In genomic region chr8:57592604-57593003, GRCm38 (mm10) we compare ENCODE assay signal across 24 mouse cellular contexts.
A peak's percentile ranks its signal among the peaks of the same experiment; 100 is the strongest.
DNase-seq lines count a peak whose midpoint lies in the region; ATAC-seq and TF ChIP-seq lines count a peak whose summit lies in the region.
"Had no signal": no experiment of that assay in that cellular context is flagged by ENCODE, and none has a peak within 500 bp of the region (broad histone marks: within the 10 kb centered on the region; RNA-seq: fewer than 3 reads in every experiment).

No protein-coding gene starts in this region.

- DNase-seq in thymus, adult 2 months = no peak
- no peak for DNase-seq in thymus, postnatal 25 days
- DNase-seq in CH12.LX (ENCODE audit: extremely low read depth) = peak; percentile 46
- no peak for DNase-seq in left cerebral cortex, postnatal 14 days (ENCODE audit: low spot score in 2 of 2)
- DNase-seq in lung, postnatal 14 days = no peak
- DNase-seq: adrenal gland, postnatal 10 days; cerebellum, postnatal 10 days; embryo, embryonic 11 days; gastrocnemius, postnatal 10 days; heart, postnatal 10 days; kidney, adult 11 months; kidney, postnatal 14 days; lung, adult 2 months; lung, postnatal 4 days; right cerebral cortex, postnatal 14 days had no signal

- dilution Hi-C loops in CH12.LX (cut with MboI; ENCODE audit: extremely low pct_ligation_motif_present, extremely low pct_unique_long_range_greater_than_20kb, low sequenced_read_pairs) = no loop called here

- ATAC-seq in hematopoietic stem cell, adult 5-6 weeks (replicated peaks in 1 of 2; ENCODE audit: insufficient read depth in 1 of 2, low FRiP score in 2 of 2, low TSS enrichment in 1 of 2, low read depth in 1 of 2, poor library complexity in 2 of 2, severe bottlenecking in 2 of 2) = peak; percentile 47 to 54
- ATAC-seq in neutrophil, adult 5-6 weeks (ENCODE audit: extremely low read depth, insufficient number of reproducible peaks, low FRiP score, poor library complexity, severe bottlenecking) = peak; percentile 41; the same call in 1 of the 2 replicates
- no peak for ATAC-seq in midbrain, embryonic 15.5 days (replicated peaks)

- H3K79me2 ChIP-seq in CH12.LX (replicated peaks; ENCODE audit: control insufficient read depth, extremely low read depth, insufficient read depth, poor library complexity, severe bottlenecking) = peaks cover 26% of the 10 kb centered on the region

- WGBS in thymus, adult 2 months = 34% methylated on average over 7 of the region's 7 CpGs
- 83% methylated on average over 7 of the region's 7 CpGs for WGBS in midbrain, embryonic 15.5 days

- no peak for TF ChIP-seq POLR2A in thymus, adult 2 months (IDR thresholded peaks at IDR 0.05; ENCODE audit: control insufficient read depth, extremely low read depth, insufficient read depth, low read length, poor library complexity)
- 0 out of 2 replicates have a peak, but pooled peaks have one; percentile 15 for TF ChIP-seq POLR2A in CH12.LX (IDR thresholded peaks at IDR 0.05; ENCODE audit: low read depth, low read length)

- H3K27me3 ChIP-seq in thymus, adult 2 months (ENCODE audit: control insufficient read depth, insufficient read depth, low read length) = no peaks in the 10 kb centered on the region
- H3K27me3 ChIP-seq in CH12.LX (replicated peaks) = no peaks in the 10 kb centered on the region
- H3K27me3 ChIP-seq in midbrain, embryonic 15.5 days (replicated peaks) = no peaks in the 10 kb centered on the region
- H3K27me3 ChIP-seq: forebrain, embryonic 12.5 days; hindbrain, embryonic 13.5 days; limb, embryonic 13.5 days; neural tube, embryonic 12.5 days had no signal

- intact Hi-C loops in left cerebral cortex, postnatal 14 days (cut with DNase I) = no loop called here

- H3K27ac ChIP-seq in thymus, adult 2 months (ENCODE audit: control insufficient read depth, insufficient read depth, low read length) = peak overlapping the region; percentile 46; the same call in 1 of the 2 replicates
- H3K27ac ChIP-seq in CH12.LX (ENCODE audit: insufficient read depth, low read depth) = peak overlapping the region; percentile 58
- no peak overlapping the region for H3K27ac ChIP-seq in midbrain, embryonic 15.5 days
- H3K27ac ChIP-seq: forebrain, embryonic 12.5 days; heart, embryonic 10.5 days; hindbrain, embryonic 13.5 days; limb, embryonic 13.5 days; neural tube, embryonic 12.5 days; stomach, postnatal 0 days had no signal

- in situ Hi-C loops in CH12.LX (cut with MboI; ENCODE audit: low pct_ligation_motif_present, low pct_unique_long_range_greater_than_20kb, low sequenced_read_pairs) = loop anchor here (5.0 kb wide), 1 partner anchor 55 kb away; no protein-coding TSS in a partner anchor

- H3K4me3 ChIP-seq in thymus, adult 2 months (ENCODE audit: control insufficient read depth, insufficient read depth, low read length) = no peak overlapping the region
- H3K4me3 ChIP-seq in CH12.LX (replicated peaks in 1 of 3; ENCODE audit: low read depth in 2 of 3, low read length in 2 of 3, poor library complexity in 1 of 3) = no peak overlapping the region
- no peak overlapping the region for H3K4me3 ChIP-seq in midbrain, embryonic 15.5 days
- H3K4me3 ChIP-seq: forebrain, embryonic 12.5 days; heart, embryonic 10.5 days; hindbrain, embryonic 13.5 days; limb, embryonic 13.5 days; neural tube, embryonic 12.5 days had no signal

- peak overlapping the region; percentile 14 for H3K4me2 ChIP-seq in CH12.LX (ENCODE audit: insufficient read depth, low read depth, poor library complexity, severe bottlenecking)
- no peak overlapping the region for H3K4me2 ChIP-seq in midbrain, embryonic 15.5 days
- H3K4me2 ChIP-seq: forebrain, embryonic 12.5 days; hindbrain, embryonic 13.5 days; limb, embryonic 13.5 days; neural tube, embryonic 12.5 days had no signal

- TF ChIP-seq EP300 in CH12.LX (IDR thresholded peaks at IDR 0.05; ENCODE audit: low read length) = no peak

- TF ChIP-seq CTCF in thymus, adult 2 months (IDR thresholded peaks at IDR 0.05; ENCODE audit: borderline replicate concordance, control insufficient read depth, extremely low read depth, insufficient read depth, low read length, poor library complexity) = no peak
- TF ChIP-seq CTCF in CH12.LX (conservative IDR thresholded peaks at IDR 0.05 in 1 of 2, IDR thresholded peaks at IDR 0.05 in 1 of 2; ENCODE audit: low read depth in 2 of 2, low read length in 2 of 2) = no peak

- H3K4me1 ChIP-seq in thymus, adult 2 months (replicated peaks; ENCODE audit: control insufficient read depth, insufficient read depth, low read length) = peaks cover 17% of the 10 kb centered on the region
- peaks cover 14 to 79% of the 10 kb centered on the region in 2 experiments for H3K4me1 ChIP-seq in CH12.LX (ENCODE audit: control insufficient read depth in 1 of 2, insufficient read depth in 2 of 2)
- H3K4me1 ChIP-seq in midbrain, embryonic 15.5 days = no peaks in the 10 kb centered on the region
- H3K4me1 ChIP-seq: hindbrain, embryonic 13.5 days; limb, embryonic 13.5 days; neural tube, embryonic 12.5 days had no signal

- no peak for TF ChIP-seq RAD21 in CH12.LX (IDR thresholded peaks at IDR 0.05; ENCODE audit: low read depth, low read length)

- no peaks in the 10 kb centered on the region for H3K36me3 ChIP-seq in thymus, adult 2 months (ENCODE audit: control insufficient read depth, insufficient read depth, low read length)
- H3K36me3 ChIP-seq in CH12.LX (replicated peaks in 1 of 2; ENCODE audit: control insufficient read depth in 1 of 2, insufficient read depth in 1 of 2, low read length in 1 of 2) = peaks cover 0 to 7% of the 10 kb centered on the region in 2 experiments
- H3K36me3 ChIP-seq in midbrain, embryonic 15.5 days (replicated peaks) = no peaks in the 10 kb centered on the region
- H3K36me3 ChIP-seq: forebrain, embryonic 12.5 days; heart, embryonic 10.5 days; hindbrain, embryonic 13.5 days; limb, embryonic 13.5 days; neural tube, embryonic 12.5 days had no signal

- no peaks in the 10 kb centered on the region for H3K9me3 ChIP-seq in CH12.LX (replicated peaks; ENCODE audit: low read length)
- no peaks in the 10 kb centered on the region for H3K9me3 ChIP-seq in midbrain, embryonic 15.5 days
- H3K9me3 ChIP-seq: forebrain, embryonic 12.5 days; heart, embryonic 10.5 days; hindbrain, embryonic 13.5 days; limb, embryonic 13.5 days; neural tube, embryonic 12.5 days had no signal

- H3K9ac ChIP-seq in CH12.LX (ENCODE audit: insufficient read depth, low read depth) = peak overlapping the region; percentile 82
- no peak overlapping the region for H3K9ac ChIP-seq in midbrain, embryonic 15.5 days
- H3K9ac ChIP-seq: forebrain, embryonic 12.5 days; hindbrain, embryonic 13.5 days; limb, embryonic 13.5 days; neural tube, embryonic 12.5 days had no signal

TF ChIP-seq in CH12.LX, 34 proteins besides CTCF, POLR2A, EP300 and RAD21:
- peak; percentile 73 for TF ChIP-seq ELF1 (IDR thresholded peaks at IDR 0.05; ENCODE audit: low read depth, low read length)
- no peak for TF ChIP-seq E2F4 (IDR thresholded peaks at IDR 0.05; ENCODE audit: insufficient replicate concordance, low read depth, low read length)
